Mouse (Mus musculus) urinary bladder, postnatal 36 days (tissue): ENCODE data around the gene Oprm1.

Source experiments
- DNase-seq, 2 experiments: peaks; one replicate each; pipeline ENCODE4 v3.0.0; 2022; ENCODE audit warnings: low spot score in 2 of 2, mixed read lengths in 1 of 2

The Oprm1 gene

DNA sequence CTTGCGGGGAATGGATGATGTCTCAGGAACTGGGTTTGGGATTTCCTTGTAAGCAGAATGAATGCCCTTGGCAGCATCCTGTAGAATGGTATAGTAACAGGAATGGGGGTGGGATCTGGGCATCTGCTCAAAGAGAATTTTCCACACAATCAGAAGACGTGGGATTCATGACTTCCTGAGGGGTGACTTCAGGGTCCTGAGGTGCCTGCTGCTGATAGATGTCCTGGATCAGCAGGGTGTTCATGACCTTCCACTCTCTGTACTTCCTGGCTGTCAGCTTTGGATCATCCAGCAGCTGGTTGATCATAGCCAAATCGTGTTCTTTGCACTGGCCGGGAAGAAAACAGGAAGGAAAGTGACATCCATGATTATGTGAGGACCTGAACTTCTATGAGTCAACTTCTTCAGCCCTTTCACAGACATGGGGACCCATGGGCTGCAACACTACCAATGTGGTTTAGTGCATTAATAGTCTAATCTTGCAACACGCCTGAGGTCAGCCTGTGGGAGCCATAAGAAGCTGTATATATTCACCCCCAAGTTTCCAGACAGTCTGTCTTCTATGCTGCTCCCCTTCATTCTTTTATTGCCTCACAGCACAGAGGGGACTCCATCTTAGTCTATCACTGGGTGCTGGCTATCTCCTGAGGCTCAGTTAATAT lies 132.2 kb downstream of the Oprm1 start:
- no peak for DNase-seq

DNA sequence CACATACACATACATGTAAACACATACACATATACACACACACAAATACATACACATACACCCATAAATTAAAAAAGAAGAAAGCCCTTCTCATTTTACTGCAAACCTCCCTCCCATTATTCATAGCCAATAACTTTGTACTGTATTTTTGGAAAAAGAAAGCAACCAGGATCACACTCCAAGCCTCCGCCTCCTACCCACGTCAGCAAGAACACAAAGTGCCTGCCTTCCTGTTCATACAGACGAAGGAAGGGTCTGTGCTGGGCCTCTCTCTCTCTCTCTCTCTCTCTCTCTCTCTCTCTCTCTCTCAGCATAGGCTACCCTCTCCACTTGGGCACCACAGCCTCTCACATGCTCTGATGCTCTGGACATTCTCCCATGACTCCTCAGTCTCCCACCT lies 137.5 kb downstream of the Oprm1 start:
- no peak for DNase-seq

DNA sequence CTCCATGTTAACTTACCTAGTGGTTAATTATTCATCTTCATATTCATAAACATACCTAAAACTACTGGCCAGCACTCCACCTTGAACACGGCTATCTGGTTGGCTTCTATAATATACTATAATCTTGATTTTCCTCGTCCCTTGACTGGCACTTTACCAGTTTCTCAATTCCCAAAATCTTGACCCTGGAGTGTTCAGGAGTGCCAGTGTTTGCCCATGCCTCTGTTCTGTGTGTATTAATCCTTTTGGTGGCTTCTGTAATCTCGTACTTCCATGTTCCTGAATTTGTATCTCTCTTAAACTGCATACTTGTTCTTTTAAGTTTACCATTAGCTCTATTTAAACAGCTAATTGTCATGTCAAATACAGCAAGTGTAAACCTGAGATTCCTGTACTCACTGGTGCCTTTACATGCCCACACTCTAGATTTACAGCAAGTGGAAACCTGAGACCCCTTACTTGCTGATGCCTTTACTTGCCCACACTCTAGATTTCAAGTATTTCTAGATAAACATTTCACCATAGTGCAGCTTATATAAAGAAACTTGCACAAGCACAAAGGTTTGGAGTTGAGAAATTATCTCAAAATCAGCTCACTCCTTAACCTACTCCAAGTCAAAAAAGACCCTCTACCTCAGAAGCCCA lies 138.5 kb downstream of the Oprm1 start:
- no peak for DNase-seq

DNA sequence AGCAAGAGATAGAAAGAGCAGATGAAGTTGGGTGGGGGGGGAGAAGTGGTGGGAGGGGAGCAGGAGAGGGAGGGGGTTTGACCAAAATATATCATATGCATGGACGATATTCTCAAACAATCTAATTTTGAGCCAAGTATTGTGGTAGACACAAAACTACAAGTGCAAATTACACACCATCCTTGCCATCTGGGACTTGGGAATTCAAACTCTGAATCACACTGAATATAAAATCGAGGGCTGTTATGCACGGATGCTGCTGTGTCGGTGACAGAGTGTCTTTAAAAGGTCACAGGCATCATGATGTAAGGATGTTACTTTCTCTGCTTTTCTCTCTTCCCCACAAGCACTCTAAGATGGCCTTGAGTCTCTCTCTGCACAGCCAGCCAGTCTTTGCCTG lies 141.8 kb downstream of the Oprm1 start:
- DNase-seq = no peak

DNA sequence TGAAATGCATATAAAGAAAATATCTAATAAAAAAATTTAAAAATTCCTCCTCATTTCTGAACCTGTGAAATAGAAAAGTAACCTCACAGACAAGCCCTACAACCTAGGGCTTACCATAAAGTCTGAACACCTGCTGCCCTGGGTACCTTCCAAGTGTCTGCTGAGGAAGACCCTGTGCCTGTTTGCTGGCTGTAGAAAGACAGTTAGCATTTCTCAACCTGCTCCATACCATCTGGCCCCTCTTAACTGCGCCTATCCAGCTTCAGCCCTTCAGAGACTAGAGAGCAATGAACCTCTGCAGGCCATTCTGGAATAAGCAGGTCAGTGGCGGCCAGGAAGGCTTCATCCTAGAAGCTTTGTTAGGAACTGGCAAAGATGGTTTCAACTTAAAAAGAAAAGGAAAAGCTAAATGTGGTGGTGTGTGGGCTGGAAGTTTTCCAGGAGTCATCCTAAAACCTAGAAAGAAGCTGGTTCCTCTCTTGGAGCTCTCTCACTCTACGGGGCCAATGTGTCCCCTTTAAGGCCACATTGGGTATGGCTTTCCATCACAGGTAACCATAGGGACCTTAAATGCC lies 143.6 kb downstream of the Oprm1 start:
- no peak for DNase-seq

DNA sequence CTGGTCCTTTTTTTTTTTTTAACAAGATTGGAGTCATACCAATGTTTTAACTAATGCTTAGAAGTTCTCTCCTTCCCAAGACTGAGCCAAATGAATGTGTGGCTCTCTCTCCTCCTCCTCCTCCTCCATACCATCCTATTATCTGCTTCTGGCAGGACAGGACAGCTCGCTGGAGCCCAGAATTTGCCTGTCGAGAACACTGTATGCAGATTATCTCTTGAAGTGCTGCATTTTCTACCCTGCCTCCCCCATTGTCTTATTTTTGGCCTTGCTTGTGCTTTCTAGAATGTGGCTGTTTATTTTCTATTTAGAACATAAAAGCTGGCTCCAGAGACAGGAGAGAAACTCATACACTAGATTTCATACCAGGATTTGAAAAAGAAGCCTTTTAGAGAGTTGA lies 151.5 kb downstream of the Oprm1 start:
- DNase-seq = no peak

DNA sequence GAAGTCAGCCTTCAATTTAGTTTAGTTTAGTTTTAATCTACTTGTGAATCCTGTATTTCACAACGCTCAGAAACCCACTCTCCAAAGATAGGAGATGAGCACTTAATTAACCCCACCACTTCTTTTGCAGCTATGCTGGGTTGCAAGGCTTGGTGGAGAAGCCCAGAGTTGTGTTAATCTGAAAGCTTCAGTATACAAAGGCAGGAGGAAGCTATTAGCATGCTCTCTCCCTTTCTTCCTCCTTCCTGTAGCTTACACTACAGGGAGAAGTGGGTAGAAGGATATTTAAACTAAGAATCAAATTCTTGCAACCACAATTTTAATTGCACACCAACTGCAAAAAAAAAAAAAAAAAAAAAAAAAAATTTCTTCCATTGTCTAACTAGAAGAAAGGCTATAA lies 157.7 kb downstream of the Oprm1 start:
- no peak for DNase-seq

DNA sequence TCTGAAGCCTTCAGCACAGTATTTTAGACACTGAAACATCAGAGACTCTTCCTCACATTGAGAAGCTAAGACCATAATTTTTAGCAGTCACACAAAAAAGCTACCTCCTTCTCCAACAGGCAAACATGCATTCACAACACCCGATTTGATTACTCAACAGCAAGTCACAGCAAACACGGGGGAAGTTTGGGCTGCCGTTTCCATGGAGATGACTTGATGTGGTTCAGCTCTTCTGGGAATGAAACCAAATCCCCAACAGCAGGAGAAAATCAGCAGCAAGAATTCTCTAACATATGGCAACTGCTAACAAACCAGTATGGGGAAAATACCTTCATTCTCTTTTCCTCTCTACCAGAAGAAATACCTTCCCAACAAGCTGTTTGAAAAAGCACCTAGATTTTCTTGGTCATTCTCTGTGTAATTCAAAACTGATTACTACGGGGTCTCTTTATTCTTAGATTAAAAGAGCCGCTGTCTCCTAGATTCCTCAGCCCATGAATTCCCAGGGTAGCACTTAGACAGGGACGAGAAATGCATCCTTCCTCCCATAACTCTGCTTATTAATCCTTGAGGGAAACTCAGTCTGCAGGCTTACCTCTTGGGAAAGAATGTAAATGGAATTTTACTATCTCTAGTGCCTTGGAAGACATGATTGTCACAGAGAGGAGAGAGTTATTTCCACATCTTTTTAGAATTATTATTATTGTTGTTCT lies 158.4 kb downstream of the Oprm1 start:
- peak in 1 of 2 experiments; percentile 0 for DNase-seq

DNA sequence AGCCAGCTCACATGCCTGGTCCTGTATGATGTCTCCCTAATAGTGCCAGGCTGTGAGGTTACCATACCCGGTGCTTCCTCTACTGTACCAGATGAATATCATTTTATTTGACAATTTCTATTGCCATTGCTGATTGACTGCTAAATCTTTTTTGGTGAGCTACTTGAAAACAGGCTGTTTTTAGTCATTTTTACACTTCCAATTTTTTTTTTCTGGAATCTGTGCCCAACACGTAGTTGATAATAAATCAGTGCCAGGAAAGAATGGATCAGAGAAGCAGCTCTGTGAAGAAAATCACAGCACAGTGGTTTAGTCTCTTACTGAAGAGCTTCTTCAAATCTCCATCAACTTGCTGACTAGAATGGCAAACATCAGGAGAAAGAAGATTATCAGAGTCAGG lies 168.4 kb downstream of the Oprm1 start:
- no peak for DNase-seq

DNA sequence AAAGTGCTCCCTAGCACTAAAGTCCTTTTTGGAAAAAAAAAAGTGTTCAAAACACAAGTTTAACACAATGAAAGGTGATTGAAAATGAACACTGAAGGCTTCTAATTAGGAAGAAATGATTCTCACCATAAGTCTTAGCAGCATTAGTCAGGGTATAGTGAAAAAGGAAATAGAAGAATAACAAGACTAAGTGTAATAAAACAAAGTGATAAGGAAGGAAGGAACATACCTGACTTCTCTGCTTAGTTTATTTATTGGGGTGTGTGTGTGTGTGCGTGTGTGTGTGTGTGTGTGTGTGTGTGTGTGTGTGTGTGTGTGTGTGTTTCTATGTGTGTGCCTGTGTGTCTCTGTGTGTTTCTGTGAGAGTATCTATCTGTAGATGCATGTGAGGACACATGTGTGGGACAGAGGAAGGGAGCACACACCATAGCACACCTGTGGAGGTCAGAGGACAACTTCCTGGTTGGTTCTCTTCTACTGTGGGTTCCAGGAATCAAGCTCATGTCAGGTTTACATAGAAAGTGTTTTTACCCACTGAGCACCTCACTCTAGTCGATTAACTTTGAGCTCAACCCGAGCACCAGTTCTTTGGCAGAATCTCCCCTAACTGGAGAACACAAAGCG lies 169.4 kb downstream of the Oprm1 start:
- DNase-seq = no peak

DNA sequence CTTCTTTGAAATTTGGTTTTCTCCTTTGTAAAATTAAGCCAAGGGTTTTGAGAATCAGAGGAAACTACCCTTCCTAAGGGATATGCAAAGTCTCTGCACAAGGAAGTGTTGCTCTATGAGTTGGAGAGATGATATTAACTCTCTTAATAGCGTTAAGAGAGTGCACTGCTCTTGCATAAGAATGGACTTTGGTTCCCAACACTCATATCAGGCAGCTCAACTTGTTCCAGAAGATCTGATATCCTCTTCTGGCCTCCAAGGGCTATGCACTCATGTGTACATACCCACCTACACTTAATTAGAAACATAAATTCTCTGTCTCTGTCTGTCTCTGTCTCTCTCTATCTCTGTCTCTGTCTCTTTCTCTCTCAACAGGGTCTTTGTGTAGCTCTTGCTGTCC lies 170.6 kb downstream of the Oprm1 start:
- DNase-seq = no peak

DNA sequence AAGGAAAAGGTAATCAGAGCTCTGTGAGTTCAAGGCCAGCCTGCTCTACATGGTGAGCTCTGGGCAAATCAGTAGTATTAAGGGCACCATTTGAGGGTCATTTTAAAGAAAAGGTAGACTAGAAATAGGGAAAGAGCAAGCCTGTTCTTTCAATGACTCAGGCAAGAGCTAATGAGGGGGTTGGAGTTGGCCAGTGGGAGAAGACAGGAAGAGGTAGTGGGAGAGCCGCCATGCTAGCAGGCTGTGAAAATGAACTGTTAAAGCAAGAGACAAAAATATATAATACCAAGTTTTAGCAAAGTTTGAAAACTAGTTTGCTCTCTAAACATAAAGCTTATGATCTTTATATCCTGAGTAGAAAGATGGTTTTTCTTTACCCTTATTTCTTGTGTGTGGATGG lies 172.1 kb downstream of the Oprm1 start:
- no peak for DNase-seq

DNA sequence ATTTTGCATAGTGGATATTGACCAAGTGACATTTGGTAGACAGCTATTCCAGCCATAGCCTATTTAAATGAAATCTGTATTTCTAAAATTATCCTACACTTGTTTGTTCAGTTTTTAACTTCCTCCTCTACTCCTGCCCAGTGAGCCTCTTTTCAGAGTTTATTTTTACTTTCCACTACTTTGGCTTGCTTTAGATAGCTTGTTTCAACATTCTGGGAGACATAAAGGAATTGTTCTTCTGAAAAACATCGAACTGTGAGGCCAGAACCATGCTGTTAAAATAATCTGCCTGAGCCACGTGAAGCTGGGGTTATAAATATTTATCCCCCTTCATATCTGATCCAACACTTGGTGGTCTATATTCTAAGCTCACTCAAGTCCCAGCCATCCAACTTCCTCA lies 172.6 kb downstream of the Oprm1 start:
- no peak for DNase-seq

DNA sequence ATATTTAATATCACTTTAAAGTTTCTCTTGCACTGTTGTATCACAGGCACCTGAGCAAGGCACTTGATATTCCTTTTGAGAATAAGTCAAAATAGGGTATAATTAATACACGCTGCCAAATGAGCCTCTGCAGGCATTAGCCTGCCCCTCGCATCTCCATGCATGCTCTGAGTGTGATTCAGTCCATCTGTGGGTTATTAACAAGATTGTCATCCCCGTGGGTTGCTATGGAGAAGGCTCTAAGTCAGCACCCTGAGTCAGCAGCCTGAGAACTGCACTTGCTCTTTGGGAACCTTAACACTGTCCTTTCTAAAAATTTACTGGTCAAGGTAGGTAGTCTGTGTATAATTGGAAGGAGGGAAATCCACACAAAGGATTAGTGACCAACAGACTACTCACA lies 176.5 kb downstream of the Oprm1 start:
- DNase-seq = no peak

DNA sequence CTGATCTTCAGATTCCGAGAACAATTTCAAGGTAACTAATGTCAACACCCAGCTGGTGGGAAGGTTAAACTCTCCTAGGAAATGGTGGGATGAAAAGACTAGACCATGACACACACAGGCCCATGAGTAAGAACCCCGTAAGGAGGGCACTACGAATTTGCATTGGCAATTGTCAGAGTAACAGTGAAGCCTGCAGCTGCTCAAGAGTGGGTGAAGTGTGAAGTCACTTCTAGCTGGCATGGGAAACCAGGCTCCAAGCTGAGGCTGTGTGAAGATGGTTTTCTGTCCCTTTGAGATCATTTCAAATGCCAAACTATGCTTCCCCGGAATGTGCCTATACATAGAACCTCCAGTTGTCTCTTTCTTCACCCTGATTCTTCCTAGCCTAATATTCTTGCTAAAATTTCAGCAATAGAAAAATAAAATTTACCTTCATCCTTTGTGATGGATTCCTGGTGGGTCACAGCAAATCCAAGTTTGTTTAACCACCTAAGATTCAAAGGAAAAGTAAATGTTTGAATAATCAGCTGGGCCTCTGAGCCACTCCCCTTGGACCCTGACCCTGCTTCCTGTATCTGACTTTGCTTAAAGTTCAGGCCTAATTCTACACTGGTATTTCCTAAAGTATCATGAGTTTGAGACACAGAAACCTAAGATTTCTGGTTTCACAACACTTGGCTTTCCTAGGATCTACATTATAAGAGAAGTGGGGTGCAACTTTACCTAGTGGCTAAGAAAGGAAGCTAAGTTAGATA lies 178.5 kb downstream of the Oprm1 start:
- DNase-seq = no peak

DNA sequence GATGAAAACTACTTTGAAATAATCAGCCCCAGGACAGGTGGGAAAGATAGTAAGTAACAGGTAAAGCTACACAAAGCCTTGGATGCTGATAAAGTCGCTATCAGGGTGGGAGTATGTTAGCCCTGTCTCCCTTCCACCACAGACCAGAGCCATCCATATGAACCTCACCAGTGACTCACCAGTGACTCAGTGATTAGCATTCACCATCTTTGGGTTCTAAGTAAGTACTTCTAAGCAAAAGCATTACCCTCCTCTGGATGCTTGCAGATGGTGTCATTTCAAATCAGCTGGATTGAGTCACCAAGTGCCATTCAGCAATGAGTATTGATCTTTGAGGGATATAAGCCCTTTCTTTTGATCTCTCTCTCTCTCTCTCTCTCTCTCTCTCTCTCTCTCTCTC lies 194.8 kb downstream of the Oprm1 start:
- no peak for DNase-seq

DNA sequence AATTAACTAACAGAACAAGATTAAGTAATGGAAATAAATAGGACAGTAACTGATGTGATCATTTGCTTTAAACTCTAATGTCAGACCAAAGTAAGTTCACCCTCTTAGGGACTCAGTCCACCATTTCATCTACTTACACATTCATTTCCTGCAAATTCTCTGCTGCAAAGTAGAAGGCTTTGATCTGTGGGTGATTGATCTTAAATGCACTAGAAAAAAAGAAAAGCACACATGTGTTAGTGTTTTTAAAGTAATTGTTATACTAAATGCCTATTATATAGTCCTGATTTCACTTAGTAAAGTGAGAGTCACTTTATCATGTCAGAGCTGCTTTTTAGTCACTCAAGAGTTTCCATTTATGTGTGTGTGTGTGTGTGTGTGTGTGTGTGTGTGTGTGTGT lies 196.2 kb downstream of the Oprm1 start:
- DNase-seq = no peak

DNA sequence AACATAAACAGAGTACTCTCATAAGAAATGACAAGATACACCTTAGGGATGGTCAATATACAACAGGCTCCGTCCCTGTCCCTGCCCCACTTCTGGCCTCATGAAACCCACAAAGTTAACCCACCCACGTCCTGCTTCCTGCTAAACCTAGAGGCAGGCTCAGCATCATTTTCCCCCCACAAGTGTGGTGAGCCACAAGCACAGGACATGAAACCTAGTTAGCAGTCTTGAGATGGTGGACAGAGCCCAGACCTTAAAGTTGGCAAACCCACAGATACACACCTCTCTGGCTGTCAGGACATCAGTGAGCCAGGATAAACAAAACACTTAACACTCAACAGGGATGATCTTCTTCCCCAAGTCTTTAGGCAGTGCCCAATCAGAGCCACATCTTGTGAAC lies 198.1 kb downstream of the Oprm1 start:
- no peak for DNase-seq

DNA sequence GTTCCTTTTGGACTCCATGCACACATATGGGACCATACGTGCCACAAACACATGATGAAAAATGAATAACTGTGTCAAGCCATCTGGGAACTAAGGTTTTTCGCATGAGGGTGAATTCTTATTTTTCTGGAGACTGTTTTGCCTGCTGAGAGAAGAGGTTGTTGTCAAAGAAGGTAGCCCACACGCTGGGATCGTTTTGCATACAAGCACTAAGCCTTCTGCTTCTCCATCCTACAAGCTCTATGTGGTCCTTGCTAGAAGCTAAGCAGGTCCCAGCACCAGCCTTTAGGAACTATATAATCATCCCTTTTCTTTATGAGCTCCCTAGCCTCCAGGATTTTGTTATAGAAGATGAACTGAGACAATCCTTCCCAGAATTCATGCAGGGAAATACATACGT lies 200.5 kb downstream of the Oprm1 start:
- no peak for DNase-seq

DNA sequence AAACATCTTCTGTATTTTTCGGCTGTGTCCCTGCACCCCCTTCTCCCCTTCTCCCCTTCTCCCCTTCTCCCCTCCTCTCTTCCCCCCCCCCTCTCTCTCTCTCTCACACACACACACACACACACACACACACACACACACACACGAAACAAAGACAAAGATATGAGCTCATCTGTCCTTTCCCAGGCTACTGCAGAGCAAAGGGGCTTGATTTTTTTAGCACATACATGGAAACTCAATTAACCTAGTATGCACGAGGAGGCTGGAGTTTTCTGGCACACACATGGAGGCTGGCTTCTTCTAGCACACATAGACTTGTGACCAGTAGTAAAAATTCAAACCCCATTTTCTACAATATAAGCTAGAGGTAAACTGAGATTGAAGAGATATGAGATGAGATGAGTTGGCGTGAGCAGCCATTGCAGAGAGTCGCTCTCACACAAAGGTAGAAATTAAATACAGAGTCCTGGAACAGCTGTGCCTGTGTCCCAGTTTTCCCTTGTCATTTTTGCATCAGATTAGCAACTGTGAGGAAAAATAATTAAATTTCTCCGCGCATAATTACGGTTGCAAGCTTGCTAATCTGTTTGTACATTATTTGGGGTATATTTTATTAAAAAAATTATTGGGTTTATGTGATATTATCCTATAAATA lies 209.4 kb downstream of the Oprm1 start:
- DNase-seq = no peak

DNA sequence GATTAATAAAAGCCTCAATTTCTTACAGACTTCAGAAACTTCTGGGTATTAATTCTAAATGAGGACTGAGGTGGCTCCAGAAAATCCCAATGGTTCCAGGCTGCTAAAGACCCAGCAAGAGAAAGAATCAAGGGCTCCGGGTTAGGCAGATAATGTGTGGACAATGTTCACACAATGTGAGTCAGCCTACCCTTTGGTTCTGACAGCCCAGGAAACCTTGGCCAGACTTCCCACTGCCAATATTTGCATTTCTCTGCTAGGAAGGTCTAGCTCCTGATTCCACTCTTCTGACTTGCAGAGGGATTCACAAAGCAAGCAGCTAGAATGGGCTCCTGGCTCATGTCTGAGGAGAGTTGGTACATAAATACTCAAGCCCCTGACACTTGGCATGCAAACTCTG lies 210.0 kb downstream of the Oprm1 start:
- no peak for DNase-seq
